Comparison of ENCODE assay signal across 13 mouse cellular contexts in the genomic region with DNA sequence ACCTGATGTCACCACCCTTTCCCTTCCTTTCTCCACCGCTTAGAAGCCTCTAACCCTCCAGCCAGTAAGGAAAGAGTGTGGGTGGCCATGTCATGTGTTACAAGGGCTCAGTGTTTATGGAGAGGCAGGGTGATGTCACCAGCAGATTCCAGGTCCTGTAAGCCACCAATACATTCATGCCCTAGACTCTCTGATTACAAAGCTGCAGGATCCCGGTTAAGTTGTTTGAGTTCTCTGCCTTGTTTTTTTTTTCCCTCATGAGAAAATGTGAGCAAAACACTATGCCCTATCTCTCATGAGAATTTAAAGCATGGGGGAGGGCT. TPM values are rescaled to one million over a fixed set of nuclear protein-coding genes. Genes with fewer than 3 reads are reported as not detected.
DNase-seq lines count a peak whose midpoint lies in the region; ATAC-seq and TF ChIP-seq lines count a peak whose summit lies in the region.
"Had no signal": no experiment of that assay in that cellular context is flagged by ENCODE, and none has a peak within 500 bp of the region (broad histone marks: within the 10 kb centered on the region; RNA-seq: fewer than 3 reads in every experiment).

No protein-coding gene starts in this region.

- H3K4me3 ChIP-seq in heart, embryonic 15.5 days: no peak overlapping the region
- no peak overlapping the region for H3K4me3 ChIP-seq in lung, embryonic 16.5 days (ENCODE audit: low read length)
- no peak overlapping the region for H3K4me3 ChIP-seq in stomach, embryonic 16.5 days (replicated peaks; ENCODE audit: low read length)
- H3K4me3 ChIP-seq in midbrain, postnatal 0 days (ENCODE audit: low read depth, low read length): no peak overlapping the region
- H3K4me3 ChIP-seq: liver, embryonic 15.5 days had no signal

- H3K27ac ChIP-seq in heart, embryonic 15.5 days: 0 out of 2 replicates have a peak overlapping the region, but pooled peaks have one; percentile 15
- peak overlapping the region; percentile 40; the same call in 1 of the 2 replicates for H3K27ac ChIP-seq in lung, embryonic 16.5 days (ENCODE audit: low read length)
- peak overlapping the region; percentile 58 for H3K27ac ChIP-seq in stomach, embryonic 16.5 days (ENCODE audit: low read length)
- no peak overlapping the region for H3K27ac ChIP-seq in midbrain, postnatal 0 days (ENCODE audit: low read depth, low read length)
- H3K27ac ChIP-seq: hindbrain, postnatal 0 days; liver, embryonic 15.5 days had no signal

- H3K36me3 ChIP-seq in heart, embryonic 15.5 days: peaks cover 7% of the 10 kb centered on the region; the same call in 1 of the 2 replicates
- peaks cover 5% of the 10 kb centered on the region; the same call in 1 of the 2 replicates for H3K36me3 ChIP-seq in lung, embryonic 16.5 days (ENCODE audit: control insufficient read depth, insufficient read depth, low read length)
- no peaks in the 10 kb centered on the region for H3K36me3 ChIP-seq in stomach, embryonic 16.5 days (ENCODE audit: control insufficient read depth, insufficient read depth, low read length)
- H3K36me3 ChIP-seq in midbrain, postnatal 0 days (ENCODE audit: insufficient read depth, low read length): no peaks in the 10 kb centered on the region
- H3K36me3 ChIP-seq: liver, embryonic 15.5 days had no signal

- TF ChIP-seq CTCF in midbrain, postnatal 0 days (IDR thresholded peaks at IDR 0.05): no peak

- H3K9ac ChIP-seq in heart, embryonic 15.5 days: no peak overlapping the region
- H3K9ac ChIP-seq in lung, embryonic 16.5 days (ENCODE audit: low read length): no peak overlapping the region
- no peak overlapping the region for H3K9ac ChIP-seq in stomach, embryonic 16.5 days (ENCODE audit: low read length)
- H3K9ac ChIP-seq in midbrain, postnatal 0 days (replicated peaks; ENCODE audit: low read length, poor library complexity, severe bottlenecking): no peak overlapping the region
- H3K9ac ChIP-seq: liver, embryonic 15.5 days had no signal

- no peaks in the 10 kb centered on the region for H3K27me3 ChIP-seq in heart, embryonic 15.5 days
- no peaks in the 10 kb centered on the region for H3K27me3 ChIP-seq in lung, embryonic 16.5 days (ENCODE audit: control insufficient read depth, insufficient read depth, low read depth, low read length)
- H3K27me3 ChIP-seq in stomach, embryonic 16.5 days (ENCODE audit: control insufficient read depth, insufficient read depth, low read length): no peaks in the 10 kb centered on the region
- no peaks in the 10 kb centered on the region for H3K27me3 ChIP-seq in midbrain, postnatal 0 days (ENCODE audit: insufficient read depth, low read length)

- ATAC-seq in heart, embryonic 15.5 days (replicated peaks; ENCODE audit: insufficient number of reproducible peaks, insufficient read depth, low FRiP score, low read depth): no peak
- ATAC-seq in lung, embryonic 16.5 days (ENCODE audit: low read depth): no peak
- no peak for ATAC-seq in stomach, embryonic 16.5 days (ENCODE audit: insufficient read depth, low FRiP score)
- ATAC-seq in midbrain, postnatal 0 days (ENCODE audit: low FRiP score): no peak
- ATAC-seq: hindbrain, postnatal 0 days had no signal

- no peak for DNase-seq in heart, adult 18-20 months
- no peak for DNase-seq in lung, postnatal 14 days
- peak; percentile 39 for DNase-seq in brain, adult 2 months (ENCODE audit: low read depth, low spot score)
- DNase-seq in midbrain, postnatal 0 days (ENCODE audit: low spot score): no peak
- DNase-seq: cerebellum, adult 9-11 months; gastrocnemius, postnatal 10 days; midbrain, embryonic 14.5 days had no signal

- H3K9me3 ChIP-seq in heart, embryonic 15.5 days (replicated peaks): no peaks in the 10 kb centered on the region
- H3K9me3 ChIP-seq in lung, embryonic 16.5 days (ENCODE audit: control insufficient read depth, low read length): no peaks in the 10 kb centered on the region
- no peaks in the 10 kb centered on the region for H3K9me3 ChIP-seq in stomach, embryonic 16.5 days (replicated peaks; ENCODE audit: control insufficient read depth, low read length)
- H3K9me3 ChIP-seq in midbrain, postnatal 0 days (ENCODE audit: low read length): no peaks in the 10 kb centered on the region
- H3K9me3 ChIP-seq: liver, embryonic 15.5 days had no signal

- peaks cover 46% of the 10 kb centered on the region for H3K4me1 ChIP-seq in heart, embryonic 15.5 days (replicated peaks)
- H3K4me1 ChIP-seq in lung, embryonic 16.5 days (replicated peaks; ENCODE audit: control insufficient read depth, insufficient read depth, low read length): peaks cover 32% of the 10 kb centered on the region
- peaks cover 25% of the 10 kb centered on the region for H3K4me1 ChIP-seq in stomach, embryonic 16.5 days (ENCODE audit: control insufficient read depth, insufficient read depth, low read length)
- peaks cover 12% of the 10 kb centered on the region; the same call in 1 of the 2 replicates for H3K4me1 ChIP-seq in midbrain, postnatal 0 days (ENCODE audit: insufficient read depth, low read length)

- 28% methylated on average over 2 of the region's 2 CpGs for WGBS in heart, embryonic 15.5 days
- WGBS in lung, embryonic 16.5 days: 43% methylated on average over 2 of the region's 2 CpGs
- WGBS in stomach, embryonic 16.5 days: 37% methylated on average over 2 of the region's 2 CpGs
- WGBS in midbrain, postnatal 0 days: 74% methylated on average over 2 of the region's 2 CpGs

- no peak overlapping the region for H3K4me2 ChIP-seq in heart, embryonic 15.5 days
- H3K4me2 ChIP-seq in lung, embryonic 16.5 days (ENCODE audit: low read depth, low read length): no peak overlapping the region
- no peak overlapping the region for H3K4me2 ChIP-seq in stomach, embryonic 16.5 days (ENCODE audit: low read depth, low read length)
- H3K4me2 ChIP-seq in midbrain, postnatal 0 days (ENCODE audit: low read depth, low read length, poor library complexity, severe bottlenecking): no peak overlapping the region
- H3K4me2 ChIP-seq: liver, embryonic 15.5 days had no signal

RNA-seq across cellular contexts. Expression of gene Phlda3, which starts 1.8 kb away (rescaled TPM):
- 70.5 and 85.0 TPM in 2 replicates for polyA plus RNA-seq in heart, embryonic 15.5 days (2015; fragmentation: Nextera tagmentation; extraction: Ambion mirVana)
- 10 to 100 TPM; 11.0 to 11.7 TPM for total RNA-seq in heart, adult 18-20 months (2021)
- 62.8 and 63.2 TPM in 2 replicates for polyA plus RNA-seq in lung, embryonic 16.5 days (2015; fragmentation: Nextera tagmentation; extraction: Ambion mirVana)
- polyA plus RNA-seq in stomach, embryonic 16.5 days (2015; fragmentation: Nextera tagmentation; extraction: Ambion mirVana): 77.4 and 80.5 TPM in 2 replicates
- 45.1 and 54.4 TPM in 2 replicates for total RNA-seq in midbrain, postnatal 0 days (2014; rRNA removed)
- polyA plus RNA-seq in midbrain, postnatal 0 days (2015; fragmentation: Nextera tagmentation; extraction: Ambion mirVana): 48.5 and 48.9 TPM in 2 replicates

RNA-seq across cellular contexts. Expression of gene Tnni1, which starts 15.1 kb away (rescaled TPM):
- 3,693 and 4,133 TPM in 2 replicates for polyA plus RNA-seq in heart, embryonic 15.5 days (2015; fragmentation: Nextera tagmentation; extraction: Ambion mirVana)
- 1 to 10 TPM; 1.5 to 1.7 TPM for total RNA-seq in heart, adult 18-20 months (2021)
- 92.3 and 105 TPM in 2 replicates for polyA plus RNA-seq in lung, embryonic 16.5 days (2015; fragmentation: Nextera tagmentation; extraction: Ambion mirVana)
- 6.2 and 84.9 TPM in 2 replicates for polyA plus RNA-seq in stomach, embryonic 16.5 days (2015; fragmentation: Nextera tagmentation; extraction: Ambion mirVana)
- total RNA-seq in midbrain, postnatal 0 days (2014; rRNA removed): 2.2 TPM in 1 of 2 replicates, not detected in the other
- polyA plus RNA-seq in midbrain, postnatal 0 days (2015; fragmentation: Nextera tagmentation; extraction: Ambion mirVana): 0.57 and 0.70 TPM in 2 replicates
- total RNA-seq: adrenal gland, postnatal 14 days had no signal

RNA-seq across cellular contexts. Expression of gene Csrp1, which starts 44.3 kb away (rescaled TPM):
- 149 and 169 TPM in 2 replicates for polyA plus RNA-seq in heart, embryonic 15.5 days (2015; fragmentation: Nextera tagmentation; extraction: Ambion mirVana)
- 10 to 100 TPM; 47.0 to 51.1 TPM for total RNA-seq in heart, adult 18-20 months (2021)
- 268 and 290 TPM in 2 replicates for polyA plus RNA-seq in lung, embryonic 16.5 days (2015; fragmentation: Nextera tagmentation; extraction: Ambion mirVana)
- 229 and 245 TPM in 2 replicates for polyA plus RNA-seq in stomach, embryonic 16.5 days (2015; fragmentation: Nextera tagmentation; extraction: Ambion mirVana)
- 48.1 and 64.3 TPM in 2 replicates for total RNA-seq in midbrain, postnatal 0 days (2014; rRNA removed)
- polyA plus RNA-seq in midbrain, postnatal 0 days (2015; fragmentation: Nextera tagmentation; extraction: Ambion mirVana): 21.6 and 25.1 TPM in 2 replicates

RNA-seq across cellular contexts. Expression of gene Lad1, which starts 54.2 kb away (rescaled TPM):
- polyA plus RNA-seq in heart, embryonic 15.5 days (2015; fragmentation: Nextera tagmentation; extraction: Ambion mirVana): 3.2 and 5.8 TPM in 2 replicates
- total RNA-seq in heart, adult 18-20 months (2021): 1 to 10 TPM; 5.9 to 8.3 TPM
- polyA plus RNA-seq in lung, embryonic 16.5 days (2015; fragmentation: Nextera tagmentation; extraction: Ambion mirVana): 14.1 and 16.2 TPM in 2 replicates
- polyA plus RNA-seq in stomach, embryonic 16.5 days (2015; fragmentation: Nextera tagmentation; extraction: Ambion mirVana): 109 and 142 TPM in 2 replicates
- total RNA-seq in midbrain, postnatal 0 days (2014; rRNA removed): 0.90 and 1.9 TPM in 2 replicates
- 0.56 and 0.64 TPM in 2 replicates for polyA plus RNA-seq in midbrain, postnatal 0 days (2015; fragmentation: Nextera tagmentation; extraction: Ambion mirVana)
- total RNA-seq: adrenal gland, postnatal 14 days had no signal
